Mouse (Mus musculus): ENCODE measurements around the gene Rpa1. TPM values are rescaled to one million over a fixed set of nuclear protein-coding genes. Genes with fewer than 3 reads are reported as not detected.
"Not testable (repeated sequence)": the region's sequence is repeated elsewhere in the genome, so short reads cannot be mapped to it uniquely, and the experiment has no call there.

Rpa1 gene
- total RNA-seq, 2 experiments from 2014 or later, result 60.0 to 72.0 TPM

- no peak for DNase-seq
These were observed 61.3 kb downstream of the Rpa1 start for GRCm38 (mm10) chr11:75286868-75287267.

DNA sequence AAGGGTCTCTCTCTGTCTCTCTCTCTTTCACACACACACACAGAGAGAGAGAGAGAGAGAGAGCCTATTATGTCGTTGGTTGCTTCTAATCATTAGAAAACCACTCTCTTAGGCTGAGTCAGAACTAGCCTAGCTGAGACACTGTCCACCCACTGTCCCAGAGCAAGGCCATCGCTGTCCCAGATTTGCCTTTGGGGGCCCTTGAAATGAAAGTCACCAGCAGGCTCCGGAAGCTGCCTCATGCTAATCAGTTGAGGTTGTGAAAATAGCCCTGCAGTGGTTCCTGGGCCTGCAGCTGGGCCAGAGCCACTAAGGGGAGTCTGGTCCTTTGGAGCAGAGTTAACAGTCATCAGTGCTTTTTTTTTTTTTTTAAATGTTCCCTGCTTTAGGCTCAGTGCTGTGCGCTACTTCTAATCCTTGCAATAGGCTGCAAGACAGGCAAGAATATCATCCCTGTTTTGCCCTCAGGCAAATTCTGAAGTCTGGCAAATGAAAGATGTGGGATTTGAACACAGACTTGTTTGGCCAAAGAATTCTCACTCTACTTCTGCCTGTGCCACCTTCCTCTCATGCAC, 62.1 kb downstream of the Rpa1 start:
- peak; percentile 55 for DNase-seq

GRCm38 (mm10) chr11:75283784-75284183, 64.3 kb downstream of the Rpa1 start:
- not testable (repeated sequence) for DNase-seq

DNA sequence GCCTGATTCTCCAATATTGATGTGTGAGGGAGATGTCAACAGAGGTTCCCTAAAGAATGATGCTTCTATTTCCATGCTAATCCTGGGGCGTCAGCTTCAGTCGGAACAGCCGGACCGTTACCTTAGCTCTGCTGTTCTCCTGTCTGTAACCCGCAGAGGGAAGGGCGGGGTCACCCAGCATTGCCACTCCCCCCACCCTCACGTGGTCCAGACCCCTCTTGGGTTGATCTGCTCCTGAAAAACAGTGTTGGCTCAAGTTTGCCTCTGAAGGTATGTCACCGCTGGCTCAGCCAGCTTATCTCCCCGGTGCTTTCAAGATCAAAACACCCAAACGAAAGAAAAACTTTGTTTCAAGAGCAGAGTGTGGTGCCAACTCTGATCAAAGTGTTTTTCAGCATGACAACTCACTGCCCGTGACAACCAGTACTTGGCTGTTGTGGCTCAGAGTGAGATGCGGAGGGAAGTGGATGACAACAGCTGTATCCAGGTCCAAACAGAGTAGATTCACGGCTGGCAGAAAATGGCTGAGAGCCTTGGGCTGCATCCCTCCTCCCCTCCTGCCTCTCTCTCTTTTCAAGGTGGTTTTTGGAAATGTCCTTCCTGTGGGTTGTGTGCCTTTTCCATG, 65.5 kb downstream of the Rpa1 start:
- peak; percentile 68 for DNase-seq

DNA sequence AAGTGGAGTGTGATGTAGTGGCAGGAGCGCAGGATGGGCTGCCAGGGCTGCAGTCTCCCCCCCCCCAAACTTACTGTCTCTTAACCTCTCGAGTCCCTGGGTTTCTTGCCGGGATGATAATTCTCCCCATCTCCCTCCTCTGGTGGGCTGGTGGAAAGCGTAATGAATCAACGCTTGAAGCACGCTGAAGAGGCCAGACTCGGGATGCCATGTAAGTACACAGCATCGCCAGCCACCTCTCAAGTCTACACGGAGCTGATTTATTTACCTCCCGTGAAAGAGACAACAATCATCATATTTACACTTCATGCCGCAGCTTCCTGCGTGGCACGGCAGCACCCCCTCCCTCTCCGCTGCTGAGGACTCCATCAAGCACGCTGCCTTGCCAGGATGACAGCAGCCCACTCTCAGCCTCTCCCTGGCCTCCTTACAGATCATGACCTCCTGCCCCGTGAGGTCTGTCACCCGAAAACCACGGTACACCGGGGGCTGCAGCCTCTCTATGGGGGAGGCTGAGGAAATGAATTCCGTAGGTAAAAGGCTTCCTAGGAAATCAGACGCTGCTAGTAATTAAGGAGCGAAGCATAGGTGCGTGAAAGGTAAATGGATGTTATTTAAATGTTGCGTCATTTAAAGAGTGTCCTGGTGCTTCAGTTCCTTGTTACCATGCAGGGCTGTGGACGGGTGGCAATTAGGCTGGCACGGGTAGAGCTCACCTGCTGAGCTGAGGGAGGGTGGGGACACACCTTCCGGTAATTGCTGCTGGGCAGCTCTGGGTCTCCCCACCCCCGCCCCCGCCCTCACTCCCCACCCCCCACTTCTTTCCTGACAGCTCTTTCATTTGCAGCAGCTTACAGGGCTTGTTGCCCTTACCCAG, 66.5 kb downstream of the Rpa1 start:
- DNase-seq, result no peak

- DNase-seq, result no peak
These were observed 67.6 kb downstream of the Rpa1 start for GRCm38 (mm10) chr11:75280435-75281001.

GRCm38 (mm10) chr11:75280066-75280410, 68.1 kb downstream of the Rpa1 start:
- DNase-seq, result no peak

DNA sequence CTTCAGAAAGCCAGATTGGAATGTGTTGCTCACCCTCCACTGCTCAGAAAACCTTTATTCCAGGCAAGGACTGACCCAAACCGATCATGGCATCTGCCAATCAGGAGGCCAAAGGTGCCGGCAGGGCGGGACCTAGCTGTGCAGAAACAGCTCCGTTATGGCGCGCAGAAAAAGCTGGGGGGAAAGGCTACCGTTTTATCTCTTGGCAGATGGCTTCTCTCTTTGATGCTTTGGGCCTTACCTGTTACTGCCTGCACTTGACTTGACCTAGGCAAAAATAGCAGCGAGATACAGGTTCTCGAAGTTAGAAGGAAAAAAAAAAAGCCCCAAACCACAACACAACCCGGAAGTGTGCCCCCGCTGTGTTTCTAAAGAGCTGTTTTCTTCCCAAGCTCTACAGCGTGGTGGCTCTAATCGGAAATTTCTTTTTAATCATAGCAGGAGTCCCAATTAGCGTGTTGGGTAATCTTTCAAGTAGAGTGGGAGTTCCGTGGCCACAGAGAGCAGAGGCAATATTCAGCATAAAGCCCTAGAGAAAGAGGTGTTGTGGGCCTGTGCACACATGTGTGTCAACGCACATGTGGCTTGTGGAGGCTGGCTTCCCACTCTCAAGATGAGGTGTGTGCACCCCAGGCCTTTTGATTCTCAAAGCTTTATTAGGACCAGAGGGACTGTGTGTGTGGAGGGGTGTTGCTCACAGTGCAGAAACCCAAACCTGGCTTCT, 68.6 kb downstream of the Rpa1 start:
- DNase-seq, result peak; percentile 49

- no peak for DNase-seq
These were observed 69.1 kb downstream of the Rpa1 start for GRCm38 (mm10) chr11:75279013-75279341.

GRCm38 (mm10) chr11:75278115-75278514, 70.0 kb downstream of the Rpa1 start:
- DNase-seq, result no peak

DNA sequence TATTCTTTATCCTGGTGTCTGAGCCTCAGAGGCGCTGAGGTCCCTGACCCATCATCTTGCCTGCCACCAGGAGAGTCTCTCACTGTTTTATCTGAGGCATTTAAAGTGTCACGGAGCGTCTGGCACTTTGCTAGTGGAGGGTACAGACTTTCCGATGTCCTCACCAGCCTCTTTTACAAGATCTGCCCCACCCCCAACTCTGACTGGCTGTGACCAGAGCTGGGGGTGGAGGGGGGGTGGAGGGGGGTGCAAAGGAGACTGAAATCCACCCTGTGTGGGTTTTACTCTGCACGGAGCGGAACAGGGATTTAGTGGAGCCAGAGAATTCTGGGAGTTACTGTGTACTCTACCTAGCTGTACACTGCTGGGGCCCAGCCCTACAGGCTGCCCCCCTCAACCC, 73.1 kb downstream of the Rpa1 start:
- no peak for DNase-seq

DNA sequence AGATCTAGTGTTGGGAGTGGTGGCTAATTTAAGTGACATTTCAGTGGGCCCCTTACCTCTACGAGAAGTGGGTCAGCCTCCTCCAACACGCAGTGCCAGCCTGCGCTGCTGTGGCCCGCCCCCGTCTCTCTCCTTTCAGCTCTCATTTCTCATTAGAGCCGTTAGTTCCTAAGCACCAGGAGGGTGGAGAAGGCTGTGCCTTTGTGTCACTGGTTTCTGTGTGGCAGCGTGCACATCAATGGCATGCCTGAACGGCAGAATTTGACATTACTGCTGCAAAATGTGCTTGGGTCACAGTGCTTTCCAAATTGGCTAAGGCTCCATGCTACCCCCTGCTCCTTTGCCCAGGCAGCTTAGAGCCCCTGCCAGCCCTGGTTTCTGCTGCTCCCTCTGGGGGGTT, 74.7 kb downstream of the Rpa1 start:
- no peak for DNase-seq

DNA sequence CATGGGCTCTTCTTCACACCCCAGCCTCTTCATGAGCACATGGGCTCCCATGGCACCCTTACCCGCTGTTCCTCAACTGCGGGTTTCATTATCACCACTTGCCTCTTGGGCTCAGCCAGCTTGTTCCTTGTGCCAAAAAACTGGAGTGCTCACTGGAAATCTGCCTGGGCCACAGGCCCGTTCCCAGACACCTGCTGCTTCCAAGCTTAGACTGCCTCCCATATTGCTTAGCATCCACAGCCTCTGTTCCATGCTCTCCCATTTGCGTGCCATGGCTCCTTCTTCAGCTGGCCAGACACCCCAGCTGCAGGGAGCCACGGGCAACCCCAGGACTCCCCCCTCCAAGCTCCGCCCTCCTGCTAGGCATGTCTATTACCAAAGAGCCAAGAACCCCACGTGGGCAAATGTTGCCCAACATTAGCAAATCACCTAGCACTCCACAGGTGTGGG, 77.1 kb downstream of the Rpa1 start:
- no peak for DNase-seq

DNA sequence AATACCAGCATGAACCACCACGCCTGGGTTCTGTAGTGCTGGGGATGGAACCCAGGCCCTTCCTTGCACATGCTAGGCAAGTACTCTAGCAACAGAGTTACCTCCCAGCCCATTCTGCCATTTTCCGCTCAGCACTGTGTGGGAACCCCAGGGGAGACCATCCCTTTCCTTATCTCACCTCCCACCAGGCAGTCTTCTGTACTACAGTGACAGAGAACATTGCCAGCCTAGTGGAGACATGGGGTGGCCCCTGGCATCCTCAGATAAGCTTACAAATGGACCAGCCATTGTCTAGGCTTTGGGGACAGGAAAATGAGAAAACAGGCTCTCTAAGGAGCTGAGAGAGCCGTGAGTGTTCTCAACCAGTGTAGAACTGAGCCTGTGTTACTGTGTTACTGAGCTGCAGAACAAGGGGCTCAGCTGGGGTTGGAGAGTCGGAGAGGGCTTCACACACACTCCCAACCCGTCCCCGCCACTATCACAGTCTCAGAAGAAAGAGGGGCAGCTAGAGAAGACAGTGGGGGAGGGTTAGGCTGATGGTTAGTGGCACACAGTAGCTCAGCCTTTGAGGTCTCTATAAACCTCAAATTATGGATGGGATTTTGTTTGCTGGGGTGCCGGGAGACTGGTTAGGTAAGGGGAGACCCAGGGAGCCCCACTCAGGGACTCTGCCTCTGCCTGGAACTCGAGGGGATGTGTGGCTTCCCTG, 77.7 kb downstream of the Rpa1 start:
- no peak for DNase-seq

GRCm38 (mm10) chr11:75269213-75269612, 78.9 kb downstream of the Rpa1 start:
- DNase-seq, result no peak

GRCm38 (mm10) chr11:75268492-75268891, 79.6 kb downstream of the Rpa1 start:
- DNase-seq, result no peak

DNA sequence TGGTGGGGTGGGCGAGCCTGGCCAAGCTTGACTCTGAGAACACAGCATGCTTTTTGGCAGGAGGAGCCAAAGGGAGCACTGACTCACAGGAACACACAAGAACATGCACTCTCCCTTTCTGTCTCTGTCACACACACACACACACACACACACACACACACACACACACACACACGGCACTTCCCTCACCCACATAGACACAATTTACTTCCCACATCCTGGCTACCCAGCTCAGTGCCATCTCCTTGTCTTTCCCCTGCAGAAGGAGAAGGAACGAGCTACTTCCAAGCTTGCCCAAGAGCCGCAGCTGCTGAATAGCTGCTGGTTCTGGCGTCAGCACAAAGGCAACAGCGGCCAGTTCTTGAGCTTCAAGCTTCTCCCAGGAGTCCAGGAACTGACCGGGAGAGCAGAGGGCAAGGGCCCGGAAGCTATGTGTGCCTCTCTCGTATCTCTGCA, 80.3 kb downstream of the Rpa1 start:
- peak; percentile 73 for DNase-seq

GRCm38 (mm10) chr11:75265545-75265944, 82.6 kb downstream of the Rpa1 start:
- DNase-seq, result no peak

- DNase-seq, result no peak
These were observed 83.6 kb downstream of the Rpa1 start for GRCm38 (mm10) chr11:75264550-75264949.

- no peak for DNase-seq
These were observed 84.2 kb downstream of the Rpa1 start for GRCm38 (mm10) chr11:75263964-75264312.

GRCm38 (mm10) chr11:75263274-75263963, 84.7 kb downstream of the Rpa1 start:
- no peak for DNase-seq
